Mouse (Mus musculus): ENCODE data around the gene Ndufb5. TPM values are rescaled to one million over a fixed set of nuclear protein-coding genes. Genes with fewer than 3 reads are reported as not detected.
"Not testable (repeated sequence)": the region's sequence is repeated elsewhere in the genome, so short reads cannot be mapped to it uniquely, and the experiment has no call there.

Gene Ndufb5
- polyA plus RNA-seq, 1 experiment from 2014 or later: 328 TPM

GRCm38 (mm10) chr3:32745001-32745400 is 8.2 kb downstream of the Ndufb5 start:
- Histone ChIP-seq H3K9me3 (ENCODE audit: control insufficient read depth, low read length) (no peaks in the 10 kb centered on the region), H3K4me2 (replicated peaks; ENCODE audit: low read depth, low read length) (no peak overlapping the region), H3K27me3 (ENCODE audit: control insufficient read depth, insufficient read depth, low read length) (no peaks in the 10 kb centered on the region), H3K36me3 (ENCODE audit: control insufficient read depth, insufficient read depth, low read length) (peaks cover 5% of the 10 kb centered on the region), H3K27ac (ENCODE audit: low read depth, low read length) (no peak overlapping the region), H3K9ac (ENCODE audit: low read depth, low read length) (no peak overlapping the region), H3K4me3 (ENCODE audit: low read depth, low read length) (no peak overlapping the region), H3K4me1 (replicated peaks; ENCODE audit: control insufficient read depth, insufficient read depth, low read length) (no peaks in the 10 kb centered on the region)
- no peak for ATAC-seq (ENCODE audit: low FRiP score)
- no peak for DNase-seq (ENCODE audit: low spot score)
- 96% methylated on average over 6 of the region's 6 CpGs for WGBS

DNA sequence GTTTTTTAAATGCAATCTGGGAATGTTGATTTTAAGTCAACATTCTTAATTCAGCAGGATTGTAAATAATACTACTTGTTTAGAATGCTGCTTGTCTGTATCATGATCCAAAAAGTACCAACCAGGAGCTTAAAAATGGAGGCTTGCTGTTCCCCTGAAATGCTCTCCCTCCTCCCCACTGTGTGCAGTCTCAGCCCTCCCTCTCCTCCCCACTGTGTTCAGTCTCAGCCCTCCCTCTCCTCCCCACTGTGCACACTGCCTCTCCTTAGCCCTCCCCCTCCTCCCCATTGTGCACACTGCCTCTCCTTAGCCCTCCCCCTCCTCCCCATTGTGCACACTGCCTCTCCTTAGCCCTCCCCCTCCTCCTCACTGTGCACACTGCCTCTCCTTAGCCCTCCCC is 8.6 kb downstream of the Ndufb5 start:
- H3K27ac ChIP-seq (ENCODE audit: low read depth, low read length); H3K9me3 ChIP-seq (ENCODE audit: control insufficient read depth, low read length); H3K4me2 ChIP-seq (replicated peaks; ENCODE audit: low read depth, low read length); H3K4me1 ChIP-seq (replicated peaks; ENCODE audit: control insufficient read depth, insufficient read depth, low read length); H3K27me3 ChIP-seq (ENCODE audit: control insufficient read depth, insufficient read depth, low read length); H3K9ac ChIP-seq (ENCODE audit: low read depth, low read length); H3K4me3 ChIP-seq (ENCODE audit: low read depth, low read length); DNase-seq (ENCODE audit: low spot score); H3K36me3 ChIP-seq (ENCODE audit: control insufficient read depth, insufficient read depth, low read length); ATAC-seq (ENCODE audit: low FRiP score): not testable (repeated sequence)

- Histone ChIP-seq H3K4me1 (replicated peaks; ENCODE audit: control insufficient read depth, insufficient read depth, low read length) (no peaks in the 10 kb centered on the region), H3K9me3 (ENCODE audit: control insufficient read depth, low read length) (no peaks in the 10 kb centered on the region), H3K9ac (ENCODE audit: low read depth, low read length) (no peak overlapping the region), H3K4me3 (ENCODE audit: low read depth, low read length) (no peak overlapping the region), H3K27ac (ENCODE audit: low read depth, low read length) (no peak overlapping the region), H3K36me3 (ENCODE audit: control insufficient read depth, insufficient read depth, low read length) (peaks cover 5% of the 10 kb centered on the region), H3K27me3 (ENCODE audit: control insufficient read depth, insufficient read depth, low read length) (no peaks in the 10 kb centered on the region), H3K4me2 (replicated peaks; ENCODE audit: low read depth, low read length) (no peak overlapping the region)
- ATAC-seq (ENCODE audit: low FRiP score) (no peak), DNase-seq (ENCODE audit: low spot score) (no peak)
- 94% methylated on average over 9 of the region's 9 CpGs for WGBS
Observed at GRCm38 (mm10) chr3:32748384-32748783, 11.6 kb downstream of the Ndufb5 start.

GRCm38 (mm10) chr3:32749820-32750579 is 13.2 kb downstream of the Ndufb5 start:
- Histone ChIP-seq H3K27me3 (ENCODE audit: control insufficient read depth, insufficient read depth, low read length) (no peaks in the 10 kb centered on the region), H3K27ac (ENCODE audit: low read depth, low read length) (no peak overlapping the region), H3K4me1 (replicated peaks; ENCODE audit: control insufficient read depth, insufficient read depth, low read length) (no peaks in the 10 kb centered on the region), H3K4me2 (replicated peaks; ENCODE audit: low read depth, low read length) (no peak overlapping the region), H3K36me3 (ENCODE audit: control insufficient read depth, insufficient read depth, low read length) (peaks cover 7% of the 10 kb centered on the region), H3K9ac (ENCODE audit: low read depth, low read length) (no peak overlapping the region), H3K9me3 (ENCODE audit: control insufficient read depth, low read length) (no peaks in the 10 kb centered on the region), H3K4me3 (ENCODE audit: low read depth, low read length) (no peak overlapping the region)
- WGBS: 86% methylated on average over 4 of the region's 4 CpGs
- ATAC-seq (ENCODE audit: low FRiP score) (no peak), DNase-seq (ENCODE audit: low spot score) (no peak)

DNA sequence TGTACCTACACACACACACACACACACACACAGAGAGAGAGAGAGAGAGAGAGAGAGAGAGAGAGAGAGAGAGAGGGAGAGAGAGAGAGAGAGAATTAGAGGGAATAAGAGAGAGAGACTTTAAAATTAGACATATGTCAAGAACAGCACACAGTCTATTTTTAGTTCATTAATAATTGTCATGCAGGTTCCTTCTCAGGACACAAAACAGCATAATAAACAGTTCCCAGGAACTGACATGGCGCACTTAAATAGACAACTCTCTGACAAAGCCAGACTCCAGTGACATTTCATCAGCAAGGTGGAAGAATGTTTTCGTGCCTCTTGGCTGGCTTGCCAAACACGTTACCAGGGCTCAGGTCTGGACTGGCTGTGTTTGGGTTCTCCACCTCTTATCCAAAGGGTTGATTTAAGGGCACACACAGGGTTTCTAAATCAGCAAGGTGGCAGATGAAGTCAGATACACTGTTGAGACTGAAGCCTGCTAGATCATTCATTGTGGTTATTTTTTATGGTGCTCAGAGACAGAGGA is 17.7 kb downstream of the Ndufb5 start:
- Histone ChIP-seq H3K4me2 (replicated peaks; ENCODE audit: low read depth, low read length) (no peak overlapping the region), H3K4me3 (ENCODE audit: low read depth, low read length) (no peak overlapping the region), H3K4me1 (replicated peaks; ENCODE audit: control insufficient read depth, insufficient read depth, low read length) (no peaks in the 10 kb centered on the region), H3K9ac (ENCODE audit: low read depth, low read length) (no peak overlapping the region), H3K27me3 (ENCODE audit: control insufficient read depth, insufficient read depth, low read length) (no peaks in the 10 kb centered on the region), H3K27ac (ENCODE audit: low read depth, low read length) (no peak overlapping the region), H3K36me3 (ENCODE audit: control insufficient read depth, insufficient read depth, low read length) (peaks cover 3% of the 10 kb centered on the region; the same call in 1 of the 2 replicates), H3K9me3 (ENCODE audit: control insufficient read depth, low read length) (no peaks in the 10 kb centered on the region)
- 94% methylated on average over 3 of the region's 3 CpGs for WGBS
- DNase-seq (ENCODE audit: low spot score) (no peak), ATAC-seq (ENCODE audit: low FRiP score) (no peak)

- Histone ChIP-seq H3K27me3 (ENCODE audit: control insufficient read depth, insufficient read depth, low read length) (no peaks in the 10 kb centered on the region), H3K36me3 (ENCODE audit: control insufficient read depth, insufficient read depth, low read length) (no peaks in the 10 kb centered on the region), H3K9ac (ENCODE audit: low read depth, low read length) (no peak overlapping the region), H3K4me3 (ENCODE audit: low read depth, low read length) (no peak overlapping the region), H3K4me1 (replicated peaks; ENCODE audit: control insufficient read depth, insufficient read depth, low read length) (no peaks in the 10 kb centered on the region), H3K27ac (ENCODE audit: low read depth, low read length) (no peak overlapping the region), H3K9me3 (ENCODE audit: control insufficient read depth, low read length) (no peaks in the 10 kb centered on the region), H3K4me2 (replicated peaks; ENCODE audit: low read depth, low read length) (no peak overlapping the region)
- DNase-seq (ENCODE audit: low spot score) (no peak), ATAC-seq (ENCODE audit: low FRiP score) (no peak)
- 77% methylated on average over 5 of the region's 5 CpGs for WGBS
Observed at GRCm38 (mm10) chr3:32759212-32759611, 22.4 kb downstream of the Ndufb5 start.

DNA sequence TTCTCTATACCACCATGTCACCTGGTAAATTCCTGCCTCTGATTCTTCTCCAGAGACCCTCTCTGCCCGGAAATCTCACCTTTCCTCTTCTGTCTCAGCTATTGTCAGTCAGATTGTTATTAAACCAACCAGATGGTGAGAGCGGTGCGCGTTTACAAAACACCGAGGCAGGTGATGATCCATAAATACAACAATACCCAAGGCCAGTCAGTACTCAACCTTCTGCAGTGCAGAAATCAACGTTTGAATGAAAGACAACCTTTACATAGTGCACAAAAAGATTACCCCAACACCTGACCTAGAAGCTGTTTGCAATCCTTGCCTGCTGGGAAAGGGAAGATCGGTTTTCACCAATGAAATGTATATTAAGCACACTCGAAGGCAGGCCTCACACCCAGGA is 26.2 kb downstream of the Ndufb5 start:
- H3K9ac ChIP-seq (ENCODE audit: low read depth, low read length): no peak overlapping the region
- no peak overlapping the region for H3K4me2 ChIP-seq (replicated peaks; ENCODE audit: low read depth, low read length)
- no peak overlapping the region for H3K27ac ChIP-seq (ENCODE audit: low read depth, low read length)
- ATAC-seq (ENCODE audit: low FRiP score): no peak
- H3K27me3 ChIP-seq (ENCODE audit: control insufficient read depth, insufficient read depth, low read length): no peaks in the 10 kb centered on the region
- 58% methylated on average over 8 of the region's 8 CpGs for WGBS
- no peaks in the 10 kb centered on the region for H3K4me1 ChIP-seq (replicated peaks; ENCODE audit: control insufficient read depth, insufficient read depth, low read length)
- H3K36me3 ChIP-seq (ENCODE audit: control insufficient read depth, insufficient read depth, low read length): no peaks in the 10 kb centered on the region
- H3K9me3 ChIP-seq (ENCODE audit: control insufficient read depth, low read length): no peaks in the 10 kb centered on the region
- no peak overlapping the region for H3K4me3 ChIP-seq (ENCODE audit: low read depth, low read length)
- DNase-seq (ENCODE audit: low spot score): no peak

DNA sequence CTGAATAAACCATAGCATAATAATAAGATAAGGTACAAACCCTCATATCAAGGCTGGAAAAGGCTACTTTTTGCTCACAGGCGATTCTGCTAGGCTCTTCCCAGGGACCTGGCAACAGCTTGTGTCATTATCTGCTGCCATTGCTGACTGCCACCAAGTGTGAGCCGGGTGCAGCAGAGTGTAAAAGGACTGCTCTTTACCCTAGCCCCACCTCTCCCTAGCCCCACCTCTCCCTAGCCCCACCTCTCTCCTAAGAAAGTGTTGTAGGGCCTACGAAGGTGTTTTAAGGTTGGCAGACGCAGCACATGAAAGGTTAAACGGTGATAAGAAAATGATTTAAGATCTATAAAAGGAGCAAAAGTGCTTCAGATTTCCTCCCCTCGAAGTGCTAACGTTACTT is 27.1 kb downstream of the Ndufb5 start:
- Histone ChIP-seq H3K36me3 (ENCODE audit: control insufficient read depth, insufficient read depth, low read length) (no peaks in the 10 kb centered on the region), H3K27ac (ENCODE audit: low read depth, low read length) (no peak overlapping the region), H3K4me1 (replicated peaks; ENCODE audit: control insufficient read depth, insufficient read depth, low read length) (no peaks in the 10 kb centered on the region), H3K4me2 (replicated peaks; ENCODE audit: low read depth, low read length) (no peak overlapping the region), H3K27me3 (ENCODE audit: control insufficient read depth, insufficient read depth, low read length) (no peaks in the 10 kb centered on the region), H3K9me3 (ENCODE audit: control insufficient read depth, low read length) (no peaks in the 10 kb centered on the region), H3K4me3 (ENCODE audit: low read depth, low read length) (no peak overlapping the region), H3K9ac (ENCODE audit: low read depth, low read length) (no peak overlapping the region)
- 46% methylated on average over 7 of the region's 7 CpGs for WGBS
- ATAC-seq (ENCODE audit: low FRiP score) (no peak), DNase-seq (ENCODE audit: low spot score) (no peak)

- WGBS: 68% methylated on average over 2 of the region's 2 CpGs
- no peak overlapping the region for H3K4me2 ChIP-seq (replicated peaks; ENCODE audit: low read depth, low read length)
- H3K9ac ChIP-seq (ENCODE audit: low read depth, low read length): no peak overlapping the region
- H3K27me3 ChIP-seq (ENCODE audit: control insufficient read depth, insufficient read depth, low read length): no peaks in the 10 kb centered on the region
- no peak overlapping the region for H3K27ac ChIP-seq (ENCODE audit: low read depth, low read length)
- DNase-seq (ENCODE audit: low spot score): no peak
- no peaks in the 10 kb centered on the region for H3K36me3 ChIP-seq (ENCODE audit: control insufficient read depth, insufficient read depth, low read length)
- no peaks in the 10 kb centered on the region for H3K9me3 ChIP-seq (ENCODE audit: control insufficient read depth, low read length)
- no peak overlapping the region for H3K4me3 ChIP-seq (ENCODE audit: low read depth, low read length)
- H3K4me1 ChIP-seq (replicated peaks; ENCODE audit: control insufficient read depth, insufficient read depth, low read length): no peaks in the 10 kb centered on the region
- ATAC-seq (ENCODE audit: low FRiP score): no peak
Observed at GRCm38 (mm10) chr3:32770781-32771180, 34.0 kb downstream of the Ndufb5 start.
